Mouse (Mus musculus) kidney, adult 2 months (tissue): ENCODE measurements around the gene Arl3.

Experiments used
- CTCF ChIP-seq: fragments of 200-500 bp; conservative IDR thresholded peaks from 2 replicates; pipeline ENCODE4 v1.5.1; 2011; ENCODE audit warnings: low read depth, mild to moderate bottlenecking, control low read depth, low read length, moderate library complexity, mixed read lengths; ENCODE audit not compliant: insufficient read depth, insufficient read length
- POLR2A ChIP-seq: fragments of 200-500 bp; IDR thresholded peaks from one replicate; pipeline ENCODE4 v1.6.1; 2011; ENCODE audit warnings: low read depth, low read length, control low read depth

- peak; percentile 17 for TF ChIP-seq POLR2A
- TF ChIP-seq CTCF: no peak
These were observed 73.0 kb downstream of the Arl3 start for GRCm38 (mm10) chr19:46499836-46500580.
